Mouse (Mus musculus) CD4-positive naive resting alpha-beta T cell, adult 57 days (primary cell): ENCODE measurements around the gene Zfp36l3. TPM values are rescaled to one million over a fixed set of nuclear protein-coding genes. Genes with fewer than 3 reads are reported as not detected.

Experiments
- total RNA-seq: library from RNA; stranded (reverse); gene quantifications from one replicate; pipeline ENCODE4 v1.2.4, GENCODE M21; 2023

The Zfp36l3 gene
- not detected for total RNA-seq

DNA sequence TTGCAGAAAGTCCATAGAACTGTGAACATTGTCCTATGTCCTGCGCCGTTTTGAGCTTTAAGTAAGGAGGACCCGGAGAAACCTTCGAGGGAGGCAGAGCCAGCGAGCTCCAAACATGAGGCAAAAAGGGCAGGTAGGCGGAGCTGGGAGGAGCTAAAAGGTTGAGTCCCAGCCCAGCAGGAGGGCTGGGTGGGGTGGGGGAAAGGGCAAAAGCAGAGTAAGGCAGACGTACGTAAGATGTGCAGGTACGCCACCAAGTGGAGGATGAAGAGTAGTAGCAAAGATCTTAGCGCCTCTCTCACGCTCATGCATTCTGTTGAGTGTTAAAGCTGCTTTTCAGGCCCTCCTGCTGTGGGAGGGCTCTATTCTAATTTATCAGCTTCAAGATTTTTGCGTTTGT is at the start of gene Zfp36l3:
Zfp36l3 (minus strand) TSS at position 119 of the 400 bp plus-strand sequence.

DNA sequence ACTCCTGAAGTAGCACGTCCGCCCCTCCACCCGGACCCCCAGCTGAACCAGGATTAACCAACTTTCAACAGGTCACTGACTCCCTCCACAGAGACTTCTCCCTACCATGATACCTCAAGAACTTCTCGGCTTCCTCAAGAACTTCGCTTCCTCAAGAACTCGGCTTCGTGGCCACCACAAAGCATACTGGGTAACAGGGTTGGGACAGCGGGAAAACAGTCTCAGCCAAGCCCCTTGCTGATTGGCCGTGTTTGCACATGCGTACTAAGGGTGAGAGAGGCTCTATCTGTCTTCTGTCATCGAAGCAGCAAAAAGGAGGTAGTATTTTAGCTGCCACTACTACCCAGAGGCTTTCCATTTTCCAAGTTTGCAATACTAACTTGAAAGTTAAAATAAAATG is 21.3 kb upstream of the Zfp36l3 start, which contains the start of gene Xlr:
Xlr (minus strand) TSS at position 188 of the 400 bp plus-strand sequence.

DNA sequence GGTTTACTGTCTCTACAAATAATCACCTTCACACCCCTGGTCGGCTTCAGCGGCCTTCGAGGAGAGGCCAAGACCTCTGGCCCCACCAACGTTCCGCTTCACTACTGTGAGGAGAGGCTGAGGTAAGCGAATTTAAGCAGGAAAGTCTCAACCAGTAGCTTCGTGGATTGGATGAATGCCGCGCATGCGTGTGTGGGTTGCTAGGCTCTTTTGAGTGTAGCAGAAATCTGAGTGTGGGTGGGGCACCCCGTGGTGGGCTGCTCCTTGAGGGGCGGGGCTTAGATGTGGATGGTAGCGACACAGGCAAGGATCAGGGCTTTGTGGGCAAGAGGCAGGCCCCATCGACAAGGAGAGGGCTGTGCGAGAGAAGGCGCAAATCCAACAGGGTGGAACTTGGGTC is 18.5 kb downstream of the Zfp36l3 start, which contains the start of gene 1700013H16Rik:
1700013H16Rik (minus strand) TSS at position 96 of the 400 bp plus-strand sequence.

DNA sequence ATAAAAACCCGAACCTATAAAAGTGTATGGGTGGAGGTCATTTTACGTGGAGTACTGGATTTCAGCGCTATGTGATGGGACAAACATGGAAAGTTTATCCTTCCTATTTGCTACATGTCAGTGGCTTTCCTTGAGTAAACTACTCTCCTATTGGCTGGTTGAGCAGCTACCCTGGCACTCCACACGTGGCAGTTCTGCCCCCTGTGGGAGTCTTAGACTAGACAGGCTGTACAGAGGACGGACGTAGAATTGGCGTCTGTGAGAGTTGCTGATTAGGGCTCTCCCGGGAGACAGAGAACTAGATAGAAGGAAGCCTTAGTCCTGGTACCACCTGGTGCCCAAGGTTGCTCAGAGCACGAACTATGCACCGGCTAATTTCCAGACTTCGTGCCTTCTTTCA is 51.6 kb downstream of the Zfp36l3 start, which contains the start of gene 4930502E18Rik:
4930502E18Rik (plus strand) TSS at position 231 of the 400 bp plus-strand sequence.

Other genes with a start within 250 kb of the Zfp36l3 start
- 17.4 TPM for gene Rtl8c, start 168.4 kb downstream of the Zfp36l3 start, total RNA-seq
- not detected for gene Gm14597, start 167.4 kb downstream of the Zfp36l3 start, total RNA-seq
- gene Rtl8a, start 132.7 kb downstream of the Zfp36l3 start, total RNA-seq: 49.4 TPM
- 25.6 TPM for gene Rtl8b, start 106.0 kb downstream of the Zfp36l3 start, total RNA-seq
- not detected for gene 4930502E18Rik, start 51.6 kb downstream of the Zfp36l3 start, total RNA-seq
- gene 1700013H16Rik, start 18.6 kb downstream of the Zfp36l3 start, total RNA-seq: not detected
- gene Xlr, start 21.3 kb upstream of the Zfp36l3 start, total RNA-seq: not detected